Mouse (Mus musculus) ES-E14 (cell line): Measurements from ENCODE around the gene Cd8a. TPM values are rescaled to one million over a fixed set of nuclear protein-coding genes. Genes with fewer than 3 reads are reported as not detected.

Source experiments
- DNase-seq: peaks from one replicate; pipeline ENCODE4 v3.0.0-alpha.2; 2013; ENCODE audit warnings: low read depth, low spot score
- H3K27ac ChIP-seq: 2 replicates; pipeline ENCODE4 v1.5.1; 2012; ENCODE audit warnings: low read depth, mild to moderate bottlenecking, low read length, moderate library complexity, mixed read lengths; ENCODE audit not compliant: poor library complexity, insufficient read depth, severe bottlenecking
- H3K36me3 ChIP-seq: 2 replicates; pipeline ENCODE4 v1.6.1; 2012; ENCODE audit warnings: mild to moderate bottlenecking, low read length, moderate library complexity, mixed read lengths; ENCODE audit not compliant: control insufficient read depth, poor library complexity, insufficient read depth, severe bottlenecking
- H3K4me1 ChIP-seq, 2 experiments: fragments of 150-350 bp in 1 of 2; sonication (generic) in 1 of 2; 2 replicates each; pipeline ENCODE4 v1.6.1; 2012; ENCODE audit warnings: low read length in 2 of 2, mild to moderate bottlenecking in 1 of 2, mixed read lengths in 1 of 2; ENCODE audit not compliant: control insufficient read depth in 2 of 2, insufficient read depth in 2 of 2, poor library complexity in 1 of 2
- H3K4me3 ChIP-seq, 2 experiments: fragments of 150-350 bp in 1 of 2; sonication (generic) in 1 of 2; 2 replicates each; pipeline ENCODE4 v1.5.1; 2012; ENCODE audit warnings: low read length in 2 of 2, low read depth in 1 of 2, mild to moderate bottlenecking in 1 of 2, mixed read lengths in 1 of 2; ENCODE audit not compliant: insufficient read depth in 1 of 2, poor library complexity in 1 of 2, severe bottlenecking in 1 of 2
- H3K9ac ChIP-seq: 2 replicates; pipeline ENCODE4 v1.6.1; 2012; ENCODE audit warnings: low read depth, mild to moderate bottlenecking, low read length, mixed read lengths; ENCODE audit not compliant: poor library complexity, insufficient read depth, severe bottlenecking
- H3K9me3 ChIP-seq: fragments of 150-350 bp; sonication (generic); 2 replicates; pipeline ENCODE4 v1.6.1; 2012; ENCODE audit warnings: low read depth, mild to moderate bottlenecking, low read length; ENCODE audit not compliant: control insufficient read depth, insufficient read depth
- CHD2 ChIP-seq: IDR thresholded peaks from 2 replicates; pipeline ENCODE4 v1.6.1; 2014; ENCODE audit warnings: mild to moderate bottlenecking, low read depth, low read length, inconsistent platforms
- HCFC1 ChIP-seq: IDR thresholded peaks from 2 replicates; pipeline ENCODE4 v1.6.1; 2012; ENCODE audit warnings: low read length, inconsistent platforms, borderline replicate concordance; ENCODE audit not compliant: insufficient read depth
- MAFK ChIP-seq: IDR thresholded peaks from 2 replicates; pipeline ENCODE4 v1.6.1; 2014; ENCODE audit warnings: mild to moderate bottlenecking, low read depth, low read length, inconsistent platforms; ENCODE audit not compliant: insufficient read depth
- ZC3H11A ChIP-seq: IDR thresholded peaks from 2 replicates; pipeline ENCODE4 v1.6.1; 2012; ENCODE audit warnings: low read depth, mild to moderate bottlenecking, inconsistent platforms, low read length, borderline replicate concordance
- ZNF384 ChIP-seq: IDR thresholded peaks from 2 replicates; pipeline ENCODE4 v1.6.1; 2012; ENCODE audit warnings: low read depth, low read length, inconsistent platforms
- in situ Hi-C, 2 experiments: fragments of 600-800 bp; cut with MboI; formaldehyde crosslinking; loops; one replicate each; pipeline ENCODE4 v1.15.1; 2025; ENCODE audit warnings: low sequenced_read_pairs in 2 of 2, inconsistent platforms in 1 of 2; ENCODE audit not compliant: unreplicated experiment in 2 of 2
- total RNA-seq: library from RNA; depleted of rRNA; stranded (reverse); fragments of 300-350 nt; gene quantifications from 2 replicates; pipeline ENCODE4 v1.2.3, GENCODE M21; 2012

The Cd8a gene
- total RNA-seq, 1 experiment, result 0.13 TPM

DNA sequence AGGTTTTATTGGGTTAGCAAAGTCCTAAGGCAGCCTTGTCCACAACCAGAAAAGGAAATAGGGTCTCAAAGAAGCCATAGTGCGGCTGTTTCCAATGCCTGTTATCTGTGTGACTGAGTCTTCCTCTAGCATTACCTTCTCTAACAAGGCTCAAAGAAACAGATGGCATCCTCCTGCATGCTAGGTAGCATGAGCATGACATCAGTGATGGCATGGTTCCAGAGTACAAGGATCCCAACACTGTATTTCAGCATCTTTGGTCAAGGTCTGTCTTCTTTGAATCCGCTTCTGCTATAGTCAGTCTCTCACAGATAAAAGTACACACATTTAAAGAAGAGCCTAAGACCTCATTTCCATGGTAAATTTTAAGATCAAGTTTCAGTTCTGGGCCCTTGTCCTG is 17.3 kb downstream of the Cd8a start:
- in situ Hi-C loops, result loop anchor here in 1 of 2 experiments (10.0 kb wide), 1 partner anchor 236 kb away; no protein-coding TSS in a partner anchor
- Histone ChIP-seq H3K27ac (no peak overlapping the region), H3K36me3 (no peaks in the 10 kb centered on the region), H3K9me3 (no peaks in the 10 kb centered on the region), H3K4me3 (no peak overlapping the region), H3K4me1 (no peaks in the 10 kb centered on the region), H3K9ac (no peak overlapping the region)
- TF ChIP-seq ZC3H11A (no peak), HCFC1 (no peak), CHD2 (no peak), MAFK (no peak), ZNF384 (no peak)
- no peak for DNase-seq

DNA sequence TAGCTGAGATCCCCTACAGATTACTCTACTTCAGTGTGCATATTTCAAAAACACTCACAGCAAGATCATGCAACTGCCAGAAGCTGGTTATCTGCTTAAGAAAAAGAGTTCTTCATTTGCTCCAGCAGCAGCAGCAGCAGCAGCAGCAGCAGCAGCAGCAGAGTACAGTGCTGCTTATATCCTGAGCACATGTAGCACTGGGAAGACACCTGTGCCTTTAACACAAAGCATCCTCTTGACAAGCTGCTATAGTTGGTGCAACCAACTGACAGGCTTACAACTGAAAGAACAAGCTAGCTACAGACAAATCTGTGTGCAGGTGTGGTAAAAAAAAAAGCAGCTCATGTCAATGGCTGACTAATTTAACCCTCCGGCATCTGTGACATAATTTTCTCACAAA is 22.8 kb downstream of the Cd8a start:
- Histone ChIP-seq H3K36me3 (no peaks in the 10 kb centered on the region; the same call in 1 of the 2 replicates), H3K4me3 (no peak overlapping the region), H3K27ac (no peak overlapping the region), H3K4me1 (0 out of 4 replicates have a peak, but pooled peaks cover 0 to 1% of the 10 kb centered on the region in 2 experiments), H3K9ac (no peak overlapping the region), H3K9me3 (no peaks in the 10 kb centered on the region)
- TF ChIP-seq ZNF384 (no peak), ZC3H11A (no peak), CHD2 (no peak), MAFK (no peak), HCFC1 (no peak)
- no peak for DNase-seq
- in situ Hi-C loops, result loop anchor here in 1 of 2 experiments (10.0 kb wide), 1 partner anchor 241 kb away; no protein-coding TSS in a partner anchor

DNA sequence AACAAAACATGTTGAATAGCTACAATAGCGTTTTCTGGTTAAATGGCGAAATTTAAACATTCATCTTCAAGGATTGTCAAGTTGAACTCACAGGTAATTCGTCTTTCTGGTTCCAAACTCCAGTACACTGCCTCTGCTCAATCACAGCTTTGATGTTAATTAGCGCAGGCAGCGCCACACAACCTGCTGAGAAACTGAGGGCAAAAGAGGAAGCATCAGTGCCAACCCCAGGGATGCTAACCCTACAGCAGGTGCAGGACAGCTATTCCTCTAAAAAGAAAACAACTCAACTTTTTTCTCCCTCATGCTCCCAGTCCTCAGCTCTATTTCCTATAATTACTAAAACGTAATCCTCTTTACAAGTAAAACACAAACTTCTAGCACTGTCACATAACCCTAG is 23.5 kb downstream of the Cd8a start:
- in situ Hi-C loops, result loop anchor here in 1 of 2 experiments (10.0 kb wide), 1 partner anchor 242 kb away; no protein-coding TSS in a partner anchor
- no peak overlapping the region for H3K9ac ChIP-seq
- H3K36me3 ChIP-seq, result no peaks in the 10 kb centered on the region; the same call in 1 of the 2 replicates

DNA sequence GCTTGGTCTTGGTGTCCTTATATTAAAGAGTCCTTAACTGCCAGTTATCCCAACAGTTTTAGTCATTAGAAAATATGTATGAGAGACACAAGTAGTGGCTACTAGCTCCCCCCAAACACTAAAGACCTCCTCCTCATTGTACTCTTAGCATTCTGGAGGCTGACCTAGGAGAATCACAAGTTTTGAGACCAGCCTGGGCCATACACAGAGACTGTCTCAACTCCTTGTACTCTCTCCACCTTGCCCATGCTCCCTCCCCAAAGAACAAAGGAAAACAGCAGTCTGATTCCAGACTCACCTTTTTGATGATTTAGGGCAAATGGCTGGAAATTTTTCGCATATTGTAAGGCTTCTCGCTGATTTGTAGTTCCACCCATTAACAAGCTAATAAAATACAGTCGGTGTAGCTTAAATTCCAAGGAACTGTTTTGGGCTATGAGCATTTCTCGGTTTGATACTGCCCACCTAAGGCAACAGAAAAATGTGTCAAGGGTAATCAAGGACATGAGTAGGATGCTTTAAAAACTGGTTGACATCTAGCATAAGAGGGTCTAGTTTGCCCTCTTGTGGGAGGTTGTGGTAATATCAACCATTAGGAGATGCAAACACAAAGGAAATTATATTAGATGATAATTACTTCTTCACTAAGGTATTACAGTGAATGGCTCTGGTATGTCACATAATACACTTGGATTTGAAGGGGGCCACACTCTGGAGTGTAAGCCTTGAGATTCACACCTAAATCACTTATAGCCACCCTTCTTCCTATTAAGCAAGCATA is 25.8 kb downstream of the Cd8a start:
- TF ChIP-seq HCFC1 (no peak), MAFK (no peak), ZC3H11A (peak; percentile 16; the same call in 1 of the 2 replicates), ZNF384 (no peak)
- no peak overlapping the region for H3K27ac ChIP-seq
- H3K4me3 ChIP-seq, result no peak overlapping the region
- H3K4me1 ChIP-seq, result 0 out of 4 replicates have a peak, but pooled peaks cover 0 to 1% of the 10 kb centered on the region in 2 experiments
- H3K9ac ChIP-seq, result no peak overlapping the region
- H3K9me3 ChIP-seq, result no peaks in the 10 kb centered on the region
- peak; percentile 24 for DNase-seq
- no peaks in the 10 kb centered on the region; the same call in 1 of the 2 replicates for H3K36me3 ChIP-seq
- in situ Hi-C loops, result loop anchor here in 1 of 2 experiments (10.0 kb wide), 1 partner anchor 244 kb away; no protein-coding TSS in a partner anchor

More for the DNA sequence above, 23.5 kb downstream of the Cd8a start:
- no peak overlapping the region for H3K4me3 ChIP-seq
- no peak for DNase-seq
- H3K4me1 ChIP-seq, result 0 out of 4 replicates have a peak, but pooled peaks cover 0 to 1% of the 10 kb centered on the region in 2 experiments
- H3K9me3 ChIP-seq, result no peaks in the 10 kb centered on the region
- no peak overlapping the region for H3K27ac ChIP-seq
- TF ChIP-seq HCFC1, result no peak
- TF ChIP-seq ZNF384, result no peak
- TF ChIP-seq MAFK, result no peak
- TF ChIP-seq ZC3H11A, result no peak
- no peak for TF ChIP-seq CHD2
